Mouse (Mus musculus) CH12.LX (cell line): ENCODE data around the gene 4930430F08Rik. TPM values are rescaled to one million over a fixed set of nuclear protein-coding genes. Genes with fewer than 3 reads are reported as not detected.

Source experiments
- DNase-seq: peaks from one replicate; pipeline ENCODE4 v3.0.0-alpha.2; 2013; ENCODE audit errors: extremely low read depth
- H3K27ac ChIP-seq: 2 replicates; pipeline ENCODE4 v1.5.1; 2012; ENCODE audit warnings: low read depth, mild to moderate bottlenecking, control low read depth, moderate library complexity; ENCODE audit not compliant: insufficient read depth
- H3K27me3 ChIP-seq: replicated peaks from 2 replicates; pipeline ENCODE3; 2012; ENCODE audit warnings: inconsistent platforms
- H3K36me3 ChIP-seq, 2 experiments: replicated peaks in 1 of 2; 2 replicates each; pipeline versions ENCODE3 to v1.6.1; 2012; ENCODE audit warnings: inconsistent platforms in 1 of 2, low read length in 1 of 2, mild to moderate bottlenecking in 1 of 2, mixed read lengths in 1 of 2, moderate library complexity in 1 of 2; ENCODE audit not compliant: control insufficient read depth in 1 of 2, insufficient read depth in 1 of 2
- H3K4me1 ChIP-seq, 2 experiments: 2 replicates each; pipeline ENCODE4 v1.6.1; 2012; ENCODE audit warnings: inconsistent platforms in 1 of 2, moderate library complexity in 1 of 2; ENCODE audit not compliant: insufficient read depth in 2 of 2, control insufficient read depth in 1 of 2
- H3K4me2 ChIP-seq: 2 replicates; pipeline ENCODE4 v1.6.1; 2012; ENCODE audit warnings: low read depth, mild to moderate bottlenecking, control low read depth; ENCODE audit not compliant: poor library complexity, insufficient read depth, severe bottlenecking
- H3K4me3 ChIP-seq, 3 experiments: fragments of 150-350 bp in 1 of 3; sonication (generic) in 1 of 3; replicated peaks in 1 of 3; 2 replicates each; pipeline versions ENCODE3 to v1.5.1; 2011 to 2012; ENCODE audit warnings: low read depth in 2 of 3, low read length in 2 of 3, mild to moderate bottlenecking in 2 of 3, moderate library complexity in 2 of 3, control low read depth in 1 of 3, improper control_type of control experiment in 1 of 3, inconsistent platforms in 1 of 3, mixed read lengths in 1 of 3; ENCODE audit not compliant: poor library complexity in 1 of 3
- H3K79me2 ChIP-seq: replicated peaks from 2 replicates; pipeline ENCODE4 v1.6.1; 2012; ENCODE audit warnings: mild to moderate bottlenecking, moderate library complexity; ENCODE audit not compliant: control insufficient read depth, poor library complexity, insufficient read depth, severe bottlenecking; ENCODE audit errors: extremely low read depth
- H3K9ac ChIP-seq: 2 replicates; pipeline ENCODE4 v1.6.1; 2012; ENCODE audit warnings: low read depth, mild to moderate bottlenecking, control low read depth, moderate library complexity; ENCODE audit not compliant: insufficient read depth
- H3K9me3 ChIP-seq: replicated peaks from 2 replicates; pipeline ENCODE3; 2012; ENCODE audit warnings: low read length, inconsistent platforms, mixed read lengths
- CHD1 ChIP-seq: IDR thresholded peaks from 2 replicates; pipeline ENCODE4 v1.6.1; 2012; ENCODE audit warnings: low read depth, low read length, improper control_type of control experiment, inconsistent platforms
- E2F4 ChIP-seq: IDR thresholded peaks from 2 replicates; pipeline ENCODE4 v1.6.1; 2011; ENCODE audit warnings: low read depth, low read length, improper control_type of control experiment; ENCODE audit not compliant: insufficient replicate concordance
- EP300 ChIP-seq: IDR thresholded peaks from 2 replicates; pipeline ENCODE4 v1.6.1; 2011; ENCODE audit warnings: low read length, improper control_type of control experiment
- ETS1 ChIP-seq: conservative IDR thresholded peaks from 2 replicates; pipeline ENCODE4 v1.6.1; 2012; ENCODE audit warnings: low read depth, mild to moderate bottlenecking, inconsistent platforms, low read length, improper control_type of control experiment, moderate library complexity
- HCFC1 ChIP-seq: IDR thresholded peaks from 2 replicates; pipeline ENCODE4 v1.6.1; 2012; ENCODE audit warnings: low read depth, mild to moderate bottlenecking, inconsistent platforms, low read length, improper control_type of control experiment
- IRF4 ChIP-seq: IDR thresholded peaks from 2 replicates; pipeline ENCODE4 v1.6.1; 2014; ENCODE audit warnings: low read depth, mild to moderate bottlenecking, inconsistent platforms, low read length, improper control_type of control experiment
- JUN ChIP-seq: IDR thresholded peaks from 2 replicates; pipeline ENCODE4 v1.6.1; 2011; ENCODE audit warnings: low read depth, mild to moderate bottlenecking, low read length, improper control_type of control experiment, moderate library complexity; ENCODE audit not compliant: insufficient read depth
- JUND ChIP-seq: conservative IDR thresholded peaks from 2 replicates; pipeline ENCODE4 v1.6.1; 2011; ENCODE audit warnings: low read depth, low read length, improper control_type of control experiment
- MAFK ChIP-seq: IDR thresholded peaks from 2 replicates; pipeline ENCODE4 v1.6.1; 2011; ENCODE audit warnings: low read length, improper control_type of control experiment; ENCODE audit not compliant: insufficient replicate concordance
- MAZ ChIP-seq: IDR thresholded peaks from 2 replicates; pipeline ENCODE4 v1.6.1; 2012; ENCODE audit warnings: low read depth, mild to moderate bottlenecking, inconsistent platforms, low read length, improper control_type of control experiment, moderate library complexity
- MXI1 ChIP-seq: IDR thresholded peaks from 2 replicates; pipeline ENCODE4 v1.6.1; 2011; ENCODE audit warnings: mild to moderate bottlenecking, low read depth, low read length, improper control_type of control experiment
- MYC ChIP-seq: IDR thresholded peaks from 2 replicates; pipeline ENCODE4 v1.6.1; 2011; ENCODE audit warnings: low read depth, mild to moderate bottlenecking, improper control_type of control experiment, low read length
- NRF1 ChIP-seq: IDR thresholded peaks from 2 replicates; pipeline ENCODE4 v1.6.1; 2014; ENCODE audit warnings: low read depth, mild to moderate bottlenecking, inconsistent platforms, low read length, improper control_type of control experiment, moderate library complexity
- PAX5 ChIP-seq: IDR thresholded peaks from 2 replicates; pipeline ENCODE4 v1.6.1; 2012; ENCODE audit warnings: low read length, inconsistent platforms, mixed read lengths
- POLR2AphosphoS2 ChIP-seq: IDR thresholded peaks from 2 replicates; pipeline ENCODE4 v1.6.1; 2011; ENCODE audit warnings: low read depth, low read length, improper control_type of control experiment
- RAD21 ChIP-seq: IDR thresholded peaks from 2 replicates; pipeline ENCODE4 v1.6.1; 2011; ENCODE audit warnings: low read depth, mild to moderate bottlenecking, low read length, improper control_type of control experiment, moderate library complexity
- TBP ChIP-seq: conservative IDR thresholded peaks from 2 replicates; pipeline ENCODE4 v1.6.1; 2011; ENCODE audit warnings: low read depth, low read length, improper control_type of control experiment
- TCF12 ChIP-seq: IDR thresholded peaks from 2 replicates; pipeline ENCODE4 v1.6.1; 2014; ENCODE audit warnings: low read depth, mild to moderate bottlenecking, inconsistent platforms, low read length, improper control_type of control experiment
- USF1 ChIP-seq: IDR thresholded peaks from 2 replicates; pipeline ENCODE4 v1.6.1; 2014; ENCODE audit warnings: low read depth, mild to moderate bottlenecking, inconsistent platforms, low read length, improper control_type of control experiment
- ZC3H11A ChIP-seq: IDR thresholded peaks from 2 replicates; pipeline ENCODE4 v1.6.1; 2012; ENCODE audit warnings: low read depth, mild to moderate bottlenecking, inconsistent platforms, low read length, improper control_type of control experiment
- ZKSCAN1 ChIP-seq: IDR thresholded peaks from 2 replicates; pipeline ENCODE4 v1.6.1; 2012; ENCODE audit warnings: low read depth, inconsistent platforms, low read length, improper control_type of control experiment, borderline replicate concordance
- dilution Hi-C: fragments of 300-500 bp; cut with MboI; formaldehyde crosslinking; loops from 2 replicates; pipeline ENCODE4 v1.14.3; 2020; ENCODE audit warnings: low sequenced_read_pairs; ENCODE audit not compliant: extremely low pct_unique_long_range_greater_than_20kb, extremely low pct_ligation_motif_present
- in situ Hi-C: fragments of 300-500 bp; cut with MboI; formaldehyde crosslinking; loops from 3 replicates; pipeline ENCODE4 v1.14.3; 2019; ENCODE audit warnings: low sequenced_read_pairs, low pct_ligation_motif_present, low pct_unique_long_range_greater_than_20kb, mixed read lengths
- polyA plus RNA-seq: library from polyadenylated mRNA; unstranded; fragments of >175 nt; gene quantifications from 2 replicates; pipeline ENCODE4 v1.2.1, GENCODE M21; 2012; ENCODE audit warnings: low read depth; ENCODE audit not compliant: insufficient read length
- total RNA-seq, 2 experiments: library from RNA; depleted of rRNA; stranded (reverse); fragments of 300-350 nt in 1 of 2; fragments of >200 nt in 1 of 2; gene quantifications; 2 replicates each; pipeline ENCODE4 v1.2.3; 2012 to 2014

4930430F08Rik gene
- total and polyA plus RNA-seq, 3 experiments: not detected

DNA sequence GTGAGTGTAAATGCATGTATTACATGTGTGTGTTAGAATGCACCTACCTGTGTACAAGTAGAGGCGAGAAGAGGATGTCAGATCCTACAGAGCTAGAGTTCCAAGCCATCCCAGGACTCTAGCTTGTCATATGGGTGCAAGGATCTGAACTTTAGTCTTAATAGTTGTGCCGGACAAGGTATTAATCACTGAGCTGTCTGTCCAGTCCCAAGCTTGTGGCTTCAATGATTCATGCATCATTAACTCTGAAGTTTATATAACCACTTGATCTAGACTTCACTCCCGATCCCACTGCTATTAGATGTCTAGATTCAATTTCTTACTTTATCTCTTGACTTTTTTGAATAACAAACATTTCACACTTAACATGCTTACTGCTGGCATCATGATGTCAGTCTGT lies 8.1 kb upstream of the 4930430F08Rik start:
- peaks cover 53% of the 10 kb centered on the region for H3K9me3 ChIP-seq
- no peaks in the 10 kb centered on the region for H3K27me3 ChIP-seq
- H3K27ac ChIP-seq: no peak overlapping the region
- in situ Hi-C loops (no loop called here), dilution Hi-C loops (no loop called here)
- no peak overlapping the region for H3K9ac ChIP-seq
- H3K4me1 ChIP-seq: no peaks in the 10 kb centered on the region
- H3K79me2 ChIP-seq: no peaks in the 10 kb centered on the region
- no peaks in the 10 kb centered on the region for H3K36me3 ChIP-seq
- H3K4me2 ChIP-seq: no peak overlapping the region
- no peak for DNase-seq
- TF ChIP-seq MAZ (no peak), TBP (no peak)
- no peak overlapping the region for H3K4me3 ChIP-seq

DNA sequence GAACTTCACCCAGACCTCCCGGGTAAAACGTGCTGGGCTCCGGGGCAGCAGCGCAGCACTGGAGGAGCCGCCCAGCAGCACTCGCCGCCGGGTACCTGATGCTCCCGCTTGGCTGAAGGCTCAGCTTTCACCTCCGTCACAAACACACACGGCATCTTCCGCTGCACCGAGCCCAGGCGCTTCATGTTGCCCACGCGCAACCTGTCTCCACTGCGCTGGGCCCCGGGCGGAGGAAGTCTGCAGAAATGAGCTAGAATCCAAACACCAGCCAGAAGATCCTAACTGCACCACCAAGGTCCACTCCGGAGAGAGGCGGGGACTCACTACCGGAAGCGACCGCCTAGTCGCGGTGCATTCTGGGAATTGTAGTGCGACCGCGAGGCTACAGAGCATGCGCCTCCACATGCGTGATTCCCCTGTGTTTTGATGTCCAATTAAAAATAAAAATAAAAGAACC lies 1.3 kb downstream of the 4930430F08Rik start:
- no peak for TF ChIP-seq NRF1
- TF ChIP-seq E2F4: no peak
- TF ChIP-seq ZKSCAN1: no peak
- TF ChIP-seq RAD21: no peak
- TF ChIP-seq MYC: no peak
- no peak for TF ChIP-seq EP300
- TF ChIP-seq TCF12: no peak
- TF ChIP-seq MXI1: no peak
- TF ChIP-seq TBP: no peak
- no peak for TF ChIP-seq ETS1
- no peak for TF ChIP-seq CHD1
- TF ChIP-seq POLR2AphosphoS2: no peak
- no peak for TF ChIP-seq USF1
- no peak for TF ChIP-seq MAFK
- no peak for TF ChIP-seq IRF4
- TF ChIP-seq HCFC1: no peak
- no peak for TF ChIP-seq JUND
- no peak for TF ChIP-seq JUN
- no peak for TF ChIP-seq PAX5
- TF ChIP-seq ZC3H11A: no peak
- dilution Hi-C loops (no loop called here), in situ Hi-C loops (no loop called here)
- H3K9me3 ChIP-seq: peaks cover 42% of the 10 kb centered on the region
- H3K27ac ChIP-seq: no peak overlapping the region
- H3K36me3 ChIP-seq: no peaks in the 10 kb centered on the region
- H3K27me3 ChIP-seq: no peaks in the 10 kb centered on the region
- H3K4me3 ChIP-seq: no peak overlapping the region
- H3K9ac ChIP-seq: no peak overlapping the region
- no peaks in the 10 kb centered on the region for H3K79me2 ChIP-seq
- no peak overlapping the region for H3K4me2 ChIP-seq
- DNase-seq: no peak
- no peaks in the 10 kb centered on the region for H3K4me1 ChIP-seq
